Mouse (Mus musculus): ENCODE measurements around the gene Cib1. TPM values are rescaled to one million over a fixed set of nuclear protein-coding genes. Genes with fewer than 3 reads are reported as not detected.

Cib1 gene
- polyA plus RNA-seq, 1 experiment: 344 TPM

DNA sequence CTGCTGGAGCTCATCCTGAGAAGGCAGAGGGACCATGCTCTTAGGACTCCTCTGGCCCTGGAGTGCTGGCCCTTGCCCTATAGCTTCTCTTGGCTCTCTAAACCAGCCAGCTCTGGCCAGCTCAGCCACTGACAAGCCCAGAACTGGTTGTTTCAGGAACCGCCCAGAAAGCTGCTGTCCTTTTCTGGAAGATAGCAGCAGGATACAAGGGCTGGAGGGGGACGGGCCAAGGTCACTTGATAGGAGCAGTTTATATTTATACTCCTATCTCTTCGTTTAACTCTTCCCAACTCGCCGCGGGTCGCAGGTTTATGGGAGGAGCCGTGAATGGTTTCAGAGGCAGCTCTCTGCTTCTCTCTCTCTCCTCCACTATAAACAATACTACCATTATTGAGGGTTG, 46.6 kb downstream of the Cib1 start:
- peak overlapping the region; percentile 78; the same call in 1 of the 2 replicates for H3K4me3 ChIP-seq (ENCODE audit: insufficient read depth, low read depth, low read length)
- H3K36me3 ChIP-seq (ENCODE audit: control insufficient read depth, insufficient read depth, low read length): no peaks in the 10 kb centered on the region
- no peak for TF ChIP-seq POLR2A (IDR thresholded peaks at IDR 0.05; ENCODE audit: low read depth, low read length)
- no peak for TF ChIP-seq CTCF (conservative IDR thresholded peaks at IDR 0.05; ENCODE audit: insufficient read depth, insufficient read length, low read depth, low read length)
- no peaks in the 10 kb centered on the region for H3K27me3 ChIP-seq (replicated peaks; ENCODE audit: control insufficient read depth, insufficient read depth, low read length)
- DNase-seq: peak; percentile 93
- peaks cover 34% of the 10 kb centered on the region for H3K4me1 ChIP-seq (ENCODE audit: control insufficient read depth, insufficient read depth, low read length)
- H3K27ac ChIP-seq (ENCODE audit: insufficient read depth, low read depth, low read length): peak overlapping the region; percentile 97
- 9% methylated on average over 8 of the region's 8 CpGs for WGBS

DNA sequence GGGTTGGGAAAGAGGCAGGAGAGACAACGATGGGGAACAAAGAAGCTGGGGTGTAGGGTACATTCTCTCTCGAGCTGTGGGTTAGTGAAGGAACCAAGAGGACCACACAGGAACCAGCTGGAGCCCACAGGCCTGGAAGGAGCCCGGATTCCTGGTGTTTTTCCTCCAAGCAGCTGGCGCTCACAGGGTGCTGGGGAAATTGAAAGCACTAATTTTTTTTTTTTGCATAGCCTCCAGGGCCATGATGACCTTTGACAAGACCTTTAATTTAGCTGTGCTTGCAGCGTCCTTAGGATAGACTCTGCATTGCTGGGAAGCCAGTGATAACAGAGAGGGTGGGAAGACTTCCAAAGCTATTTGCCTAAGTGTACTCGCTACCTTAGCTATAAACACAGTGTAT, 47.6 kb downstream of the Cib1 start:
- Histone ChIP-seq H3K4me3 (ENCODE audit: insufficient read depth, low read depth, low read length) (no peak overlapping the region), H3K27ac (ENCODE audit: insufficient read depth, low read depth, low read length) (peak overlapping the region; percentile 95), H3K4me1 (ENCODE audit: control insufficient read depth, insufficient read depth, low read length) (peaks cover 25% of the 10 kb centered on the region; the same call in 1 of the 2 replicates), H3K27me3 (replicated peaks; ENCODE audit: control insufficient read depth, insufficient read depth, low read length) (no peaks in the 10 kb centered on the region), H3K36me3 (ENCODE audit: control insufficient read depth, insufficient read depth, low read length) (no peaks in the 10 kb centered on the region)
- TF ChIP-seq POLR2A (IDR thresholded peaks at IDR 0.05; ENCODE audit: low read depth, low read length) (no peak), CTCF (conservative IDR thresholded peaks at IDR 0.05; ENCODE audit: insufficient read depth, insufficient read length, low read depth, low read length) (no peak)
- DNase-seq: peak; percentile 77
- WGBS: 24% methylated on average over 6 of the region's 6 CpGs

DNA sequence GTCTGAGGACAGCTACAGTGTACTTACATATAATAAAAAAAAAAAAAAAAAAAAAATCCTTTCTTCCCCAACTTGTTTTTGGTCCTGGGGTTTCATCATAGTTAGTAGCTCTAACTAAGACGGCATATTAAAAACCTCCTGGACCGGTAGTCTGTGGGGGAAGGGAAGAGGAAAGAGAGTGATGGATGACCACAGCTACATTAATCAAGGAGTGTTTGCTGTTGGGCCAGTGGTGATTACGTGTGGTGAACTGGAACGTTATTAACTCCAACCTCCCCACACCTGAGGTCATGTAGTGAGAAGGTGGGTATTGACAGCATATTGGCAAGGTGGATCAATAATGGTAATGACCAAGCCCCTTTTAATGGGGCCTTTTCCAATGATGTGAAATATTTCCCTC, 48.1 kb downstream of the Cib1 start:
- WGBS: 11% methylated on average over 4 of the region's 4 CpGs
- Histone ChIP-seq H3K36me3 (ENCODE audit: control insufficient read depth, insufficient read depth, low read length) (no peaks in the 10 kb centered on the region), H3K4me1 (ENCODE audit: control insufficient read depth, insufficient read depth, low read length) (peaks cover 24% of the 10 kb centered on the region; the same call in 1 of the 2 replicates), H3K27ac (ENCODE audit: insufficient read depth, low read depth, low read length) (peak overlapping the region; percentile 95), H3K4me3 (ENCODE audit: insufficient read depth, low read depth, low read length) (no peak overlapping the region), H3K27me3 (replicated peaks; ENCODE audit: control insufficient read depth, insufficient read depth, low read length) (no peaks in the 10 kb centered on the region)
- DNase-seq: peak; percentile 63
- no peak for TF ChIP-seq POLR2A (IDR thresholded peaks at IDR 0.05; ENCODE audit: low read depth, low read length)
- no peak for TF ChIP-seq CTCF (conservative IDR thresholded peaks at IDR 0.05; ENCODE audit: insufficient read depth, insufficient read length, low read depth, low read length)

- Histone ChIP-seq H3K4me3 (ENCODE audit: insufficient read depth, low read depth, low read length) (no peak overlapping the region), H3K4me1 (ENCODE audit: control insufficient read depth, insufficient read depth, low read length) (peaks cover 18% of the 10 kb centered on the region; the same call in 1 of the 2 replicates), H3K36me3 (ENCODE audit: control insufficient read depth, insufficient read depth, low read length) (no peaks in the 10 kb centered on the region), H3K27me3 (replicated peaks; ENCODE audit: control insufficient read depth, insufficient read depth, low read length) (no peaks in the 10 kb centered on the region), H3K27ac (ENCODE audit: insufficient read depth, low read depth, low read length) (peak overlapping the region; percentile 67)
- TF ChIP-seq CTCF (conservative IDR thresholded peaks at IDR 0.05; ENCODE audit: insufficient read depth, insufficient read length, low read depth, low read length): no peak
- TF ChIP-seq POLR2A (IDR thresholded peaks at IDR 0.05; ENCODE audit: low read depth, low read length): no peak
- 32% methylated on average over 5 of the region's 5 CpGs for WGBS
- peak; percentile 90 for DNase-seq
Measured at GRCm38 (mm10) chr7:80183969-80184368, 48.6 kb downstream of the Cib1 start.

- Histone ChIP-seq H3K4me1 (ENCODE audit: control insufficient read depth, insufficient read depth, low read length) (peaks cover 14% of the 10 kb centered on the region; the same call in 1 of the 2 replicates), H3K36me3 (ENCODE audit: control insufficient read depth, insufficient read depth, low read length) (no peaks in the 10 kb centered on the region), H3K27ac (ENCODE audit: insufficient read depth, low read depth, low read length) (no peak overlapping the region), H3K27me3 (replicated peaks; ENCODE audit: control insufficient read depth, insufficient read depth, low read length) (no peaks in the 10 kb centered on the region), H3K4me3 (ENCODE audit: insufficient read depth, low read depth, low read length) (no peak overlapping the region)
- DNase-seq: no peak
- TF ChIP-seq POLR2A (IDR thresholded peaks at IDR 0.05; ENCODE audit: low read depth, low read length): no peak
- TF ChIP-seq CTCF (conservative IDR thresholded peaks at IDR 0.05; ENCODE audit: insufficient read depth, insufficient read length, low read depth, low read length): no peak
- WGBS: 97% methylated on average over 1 of the region's 1 CpGs
Measured at GRCm38 (mm10) chr7:80183466-80183865, 49.1 kb downstream of the Cib1 start.

GRCm38 (mm10) chr7:80182139-80182538, 50.5 kb downstream of the Cib1 start:
- H3K36me3 ChIP-seq (ENCODE audit: control insufficient read depth, insufficient read depth, low read length): no peaks in the 10 kb centered on the region
- no peaks in the 10 kb centered on the region for H3K27me3 ChIP-seq (replicated peaks; ENCODE audit: control insufficient read depth, insufficient read depth, low read length)
- H3K27ac ChIP-seq (ENCODE audit: insufficient read depth, low read depth, low read length): no peak overlapping the region
- H3K4me1 ChIP-seq (ENCODE audit: control insufficient read depth, insufficient read depth, low read length): peaks cover 5% of the 10 kb centered on the region; the same call in 1 of the 2 replicates
- H3K4me3 ChIP-seq (ENCODE audit: insufficient read depth, low read depth, low read length): no peak overlapping the region
- DNase-seq: no peak
- no peak for TF ChIP-seq CTCF (conservative IDR thresholded peaks at IDR 0.05; ENCODE audit: insufficient read depth, insufficient read length, low read depth, low read length)
- no peak for TF ChIP-seq POLR2A (IDR thresholded peaks at IDR 0.05; ENCODE audit: low read depth, low read length)

DNA sequence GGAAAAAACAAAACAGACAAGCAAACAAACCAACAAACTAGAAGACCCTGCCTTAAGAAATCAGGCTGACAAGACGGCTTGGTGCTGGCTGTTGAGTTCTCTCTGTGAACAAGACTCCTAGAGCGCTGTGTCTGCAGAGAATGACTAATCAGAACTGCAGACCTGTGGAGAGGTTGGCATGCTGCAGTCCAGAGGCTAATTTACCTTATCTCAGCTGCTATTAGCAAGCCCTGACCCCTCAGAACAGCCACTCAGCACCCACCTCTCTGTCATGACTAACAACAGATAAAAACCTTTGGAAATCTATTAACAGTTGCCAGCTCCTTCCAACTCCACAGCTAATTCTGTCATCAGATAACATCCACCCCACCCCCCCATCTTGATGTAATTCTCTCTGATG, 51.5 kb downstream of the Cib1 start:
- no peak overlapping the region for H3K27ac ChIP-seq (ENCODE audit: insufficient read depth, low read depth, low read length)

More for the DNA sequence above, 51.5 kb downstream of the Cib1 start:
- WGBS: 69% methylated on average over 2 of the region's 2 CpGs
- no peaks in the 10 kb centered on the region for H3K36me3 ChIP-seq (ENCODE audit: control insufficient read depth, insufficient read depth, low read length)
- no peak for DNase-seq
- no peak overlapping the region for H3K4me3 ChIP-seq (ENCODE audit: insufficient read depth, low read depth, low read length)
- TF ChIP-seq POLR2A (IDR thresholded peaks at IDR 0.05; ENCODE audit: low read depth, low read length) (no peak), CTCF (conservative IDR thresholded peaks at IDR 0.05; ENCODE audit: insufficient read depth, insufficient read length, low read depth, low read length) (no peak)
- peaks cover 5% of the 10 kb centered on the region; the same call in 1 of the 2 replicates for H3K4me1 ChIP-seq (ENCODE audit: control insufficient read depth, insufficient read depth, low read length)
- H3K27me3 ChIP-seq (replicated peaks; ENCODE audit: control insufficient read depth, insufficient read depth, low read length): no peaks in the 10 kb centered on the region

All from kidney, adult 2 months (tissue).